Mouse (Mus musculus): Measurements from ENCODE around the gene Nrtn. TPM values are rescaled to one million over a fixed set of nuclear protein-coding genes. Genes with fewer than 3 reads are reported as not detected.

The Nrtn gene
- polyA plus RNA-seq, 1 experiment from 2014 or later = 1.0 TPM

- WGBS (ENCODE audit: insufficient replicate concordance) = 10% methylated on average over 36 of the region's 36 CpGs
- H3K4me1 ChIP-seq (ENCODE audit: control insufficient read depth, low read depth, low read length) = peaks cover 27% of the 10 kb centered on the region
- H3K27ac ChIP-seq (ENCODE audit: low read length) = no peak overlapping the region
- H3K36me3 ChIP-seq (ENCODE audit: control insufficient read depth, insufficient read depth) = no peaks in the 10 kb centered on the region
- H3K4me3 ChIP-seq (ENCODE audit: low read depth, low read length) = peak overlapping the region; percentile 6; the same call in 1 of the 2 replicates
- no peak for ATAC-seq (ENCODE audit: low read depth)
- peaks cover 77% of the 10 kb centered on the region for H3K27me3 ChIP-seq (ENCODE audit: control insufficient read depth, insufficient read depth, low read depth, low read length)
- no peaks in the 10 kb centered on the region; the same call in 1 of the 2 replicates for H3K9me3 ChIP-seq (replicated peaks; ENCODE audit: control insufficient read depth, low read length)
- no peak overlapping the region for H3K9ac ChIP-seq (ENCODE audit: low read depth, low read length)
- H3K4me2 ChIP-seq (ENCODE audit: low read depth, low read length) = peak overlapping the region; percentile 17; the same call in 1 of the 2 replicates
These were observed 2.8 kb downstream of the Nrtn start for GRCm38 (mm10) chr17:56754271-56755185.

- peaks cover 25% of the 10 kb centered on the region for H3K4me1 ChIP-seq (ENCODE audit: control insufficient read depth, low read depth, low read length)
- peaks cover 75% of the 10 kb centered on the region for H3K27me3 ChIP-seq (ENCODE audit: control insufficient read depth, insufficient read depth, low read depth, low read length)
- ATAC-seq (ENCODE audit: low read depth) = no peak
- H3K4me3 ChIP-seq (ENCODE audit: low read depth, low read length) = no peak overlapping the region
- no peak overlapping the region for H3K4me2 ChIP-seq (ENCODE audit: low read depth, low read length)
- 40% methylated on average over 15 of the region's 15 CpGs for WGBS (ENCODE audit: insufficient replicate concordance)
- H3K36me3 ChIP-seq (ENCODE audit: control insufficient read depth, insufficient read depth) = no peaks in the 10 kb centered on the region
- no peaks in the 10 kb centered on the region; the same call in 1 of the 2 replicates for H3K9me3 ChIP-seq (replicated peaks; ENCODE audit: control insufficient read depth, low read length)
- no peak overlapping the region for H3K9ac ChIP-seq (ENCODE audit: low read depth, low read length)
- H3K27ac ChIP-seq (ENCODE audit: low read length) = no peak overlapping the region
These were observed 3.9 kb downstream of the Nrtn start for GRCm38 (mm10) chr17:56753452-56753851.

GRCm38 (mm10) chr17:56751404-56752072 lies 5.8 kb downstream of the Nrtn start:
- 23% methylated on average over 67 of the region's 71 CpGs for WGBS (ENCODE audit: insufficient replicate concordance)
- no peaks in the 10 kb centered on the region for H3K9me3 ChIP-seq (replicated peaks; ENCODE audit: control insufficient read depth, low read length)
- ATAC-seq (ENCODE audit: low read depth) = peak; percentile 68
- peak overlapping the region; percentile 53 for H3K4me2 ChIP-seq (ENCODE audit: low read depth, low read length)
- H3K27ac ChIP-seq (ENCODE audit: low read length) = no peak overlapping the region
- peaks cover 7% of the 10 kb centered on the region for H3K4me1 ChIP-seq (ENCODE audit: control insufficient read depth, low read depth, low read length)
- peaks cover 67% of the 10 kb centered on the region for H3K27me3 ChIP-seq (ENCODE audit: control insufficient read depth, insufficient read depth, low read depth, low read length)
- H3K4me3 ChIP-seq (ENCODE audit: low read depth, low read length) = peak overlapping the region; percentile 41
- H3K36me3 ChIP-seq (ENCODE audit: control insufficient read depth, insufficient read depth) = no peaks in the 10 kb centered on the region
- no peak overlapping the region for H3K9ac ChIP-seq (ENCODE audit: low read depth, low read length)

- Histone ChIP-seq H3K9ac (ENCODE audit: low read depth, low read length) (no peak overlapping the region), H3K27ac (ENCODE audit: low read length) (no peak overlapping the region), H3K36me3 (ENCODE audit: control insufficient read depth, insufficient read depth) (no peaks in the 10 kb centered on the region), H3K4me3 (ENCODE audit: low read depth, low read length) (no peak overlapping the region), H3K4me2 (ENCODE audit: low read depth, low read length) (no peak overlapping the region), H3K4me1 (ENCODE audit: control insufficient read depth, low read depth, low read length) (no peaks in the 10 kb centered on the region), H3K9me3 (replicated peaks; ENCODE audit: control insufficient read depth, low read length) (no peaks in the 10 kb centered on the region), H3K27me3 (ENCODE audit: control insufficient read depth, insufficient read depth, low read depth, low read length) (no peaks in the 10 kb centered on the region; the same call in none of the 2 replicates)
- 40% methylated on average over 5 of the region's 5 CpGs for WGBS (ENCODE audit: insufficient replicate concordance)
- no peak for ATAC-seq (ENCODE audit: low read depth)
These were observed 13.2 kb downstream of the Nrtn start for GRCm38 (mm10) chr17:56744173-56744572.

GRCm38 (mm10) chr17:56740788-56741160 lies 16.6 kb downstream of the Nrtn start:
- Histone ChIP-seq H3K4me2 (ENCODE audit: low read depth, low read length) (no peak overlapping the region), H3K27me3 (ENCODE audit: control insufficient read depth, insufficient read depth, low read depth, low read length) (no peaks in the 10 kb centered on the region; the same call in 1 of the 2 replicates), H3K9me3 (replicated peaks; ENCODE audit: control insufficient read depth, low read length) (no peaks in the 10 kb centered on the region), H3K36me3 (ENCODE audit: control insufficient read depth, insufficient read depth) (no peaks in the 10 kb centered on the region), H3K4me1 (ENCODE audit: control insufficient read depth, low read depth, low read length) (no peaks in the 10 kb centered on the region), H3K4me3 (ENCODE audit: low read depth, low read length) (no peak overlapping the region), H3K27ac (ENCODE audit: low read length) (no peak overlapping the region), H3K9ac (ENCODE audit: low read depth, low read length) (no peak overlapping the region)
- WGBS (ENCODE audit: insufficient replicate concordance) = 68% methylated on average over 17 of the region's 17 CpGs
- no peak for ATAC-seq (ENCODE audit: low read depth)

- whole genome bisulfite sequencing (ENCODE audit: insufficient replicate concordance) = 67% methylated on average over 17 of the region's 17 CpGs
- Histone ChIP-seq H3K4me2 (ENCODE audit: low read depth, low read length) (no peak overlapping the region), H3K27ac (ENCODE audit: low read length) (no peak overlapping the region), H3K9ac (ENCODE audit: low read depth, low read length) (no peak overlapping the region), H3K9me3 (replicated peaks; ENCODE audit: control insufficient read depth, low read length) (no peaks in the 10 kb centered on the region), H3K36me3 (ENCODE audit: control insufficient read depth, insufficient read depth) (no peaks in the 10 kb centered on the region), H3K4me1 (ENCODE audit: control insufficient read depth, low read depth, low read length) (no peaks in the 10 kb centered on the region), H3K4me3 (ENCODE audit: low read depth, low read length) (no peak overlapping the region), H3K27me3 (ENCODE audit: control insufficient read depth, insufficient read depth, low read depth, low read length) (no peaks in the 10 kb centered on the region; the same call in 1 of the 2 replicates)
- ATAC-seq (ENCODE audit: low read depth) = no peak
These were observed 17.1 kb downstream of the Nrtn start for GRCm38 (mm10) chr17:56740118-56740787.

GRCm38 (mm10) chr17:56738221-56738620 lies 19.1 kb downstream of the Nrtn start:
- Histone ChIP-seq H3K9ac (ENCODE audit: low read depth, low read length) (no peak overlapping the region), H3K27ac (ENCODE audit: low read length) (no peak overlapping the region), H3K4me2 (ENCODE audit: low read depth, low read length) (no peak overlapping the region), H3K27me3 (ENCODE audit: control insufficient read depth, insufficient read depth, low read depth, low read length) (peaks cover 2% of the 10 kb centered on the region; the same call in 1 of the 2 replicates), H3K4me3 (ENCODE audit: low read depth, low read length) (no peak overlapping the region), H3K9me3 (replicated peaks; ENCODE audit: control insufficient read depth, low read length) (no peaks in the 10 kb centered on the region), H3K4me1 (ENCODE audit: control insufficient read depth, low read depth, low read length) (no peaks in the 10 kb centered on the region), H3K36me3 (ENCODE audit: control insufficient read depth, insufficient read depth) (no peaks in the 10 kb centered on the region)
- WGBS (ENCODE audit: insufficient replicate concordance) = 66% methylated on average over 10 of the region's 10 CpGs
- no peak for ATAC-seq (ENCODE audit: low read depth)

GRCm38 (mm10) chr17:56736534-56736933 lies 20.8 kb downstream of the Nrtn start:
- Histone ChIP-seq H3K9me3 (replicated peaks; ENCODE audit: control insufficient read depth, low read length) (no peaks in the 10 kb centered on the region), H3K9ac (ENCODE audit: low read depth, low read length) (no peak overlapping the region), H3K27ac (ENCODE audit: low read length) (no peak overlapping the region), H3K4me2 (ENCODE audit: low read depth, low read length) (no peak overlapping the region), H3K4me3 (ENCODE audit: low read depth, low read length) (no peak overlapping the region), H3K4me1 (ENCODE audit: control insufficient read depth, low read depth, low read length) (no peaks in the 10 kb centered on the region), H3K36me3 (ENCODE audit: control insufficient read depth, insufficient read depth) (no peaks in the 10 kb centered on the region), H3K27me3 (ENCODE audit: control insufficient read depth, insufficient read depth, low read depth, low read length) (peaks cover 2% of the 10 kb centered on the region; the same call in 1 of the 2 replicates)
- ATAC-seq (ENCODE audit: low read depth) = no peak
- WGBS (ENCODE audit: insufficient replicate concordance) = 31% methylated on average over 8 of the region's 8 CpGs
